Mouse (Mus musculus): ENCODE data around the gene Clk4.

- TF ChIP-seq CTCF (IDR thresholded peaks at IDR 0.05; ENCODE audit: borderline replicate concordance, insufficient read depth, low read depth, low read length), result no peak
- TF ChIP-seq POLR2A (IDR thresholded peaks at IDR 0.05; ENCODE audit: borderline replicate concordance, insufficient read depth, low read length), result no peak
Observed at GRCm38 (mm10) chr11:51219396-51219980, 42.0 kb upstream of the Clk4 start.

All from cerebellum, adult 2 months (tissue).